Mouse (Mus musculus) induced T-regulatory cell, adult 2 months (primary cell): ENCODE measurements around the gene 4933411K16Rik.

Source experiments
- DNase-seq: peaks from one replicate; pipeline ENCODE4 v3.0.0-alpha.2; 2012; ENCODE audit warnings: low read depth

4933411K16Rik gene

GRCm38 (mm10) chr19:42051948-42052347, at the start of gene 4933411K16Rik:
4933411K16Rik (plus strand) TSS chr19:42052248.
- DNase-seq = no peak

GRCm38 (mm10) chr19:42004258-42004657, 47.8 kb upstream of the 4933411K16Rik start:
- no peak for DNase-seq

- DNase-seq = no peak
These were observed 46.4 kb upstream of the 4933411K16Rik start for GRCm38 (mm10) chr19:42005616-42006015.

- DNase-seq = no peak
These were observed 45.5 kb upstream of the 4933411K16Rik start for GRCm38 (mm10) chr19:42006568-42006967.

- no peak for DNase-seq
These were observed 43.5 kb upstream of the 4933411K16Rik start for GRCm38 (mm10) chr19:42008586-42008985.

GRCm38 (mm10) chr19:42009067-42009466, 43.0 kb upstream of the 4933411K16Rik start:
- no peak for DNase-seq

GRCm38 (mm10) chr19:42010436-42010835, 41.6 kb upstream of the 4933411K16Rik start:
- DNase-seq = no peak

GRCm38 (mm10) chr19:42011123-42011522, 40.9 kb upstream of the 4933411K16Rik start:
- DNase-seq = no peak

- no peak for DNase-seq
These were observed 37.7 kb upstream of the 4933411K16Rik start for GRCm38 (mm10) chr19:42014231-42014825.

GRCm38 (mm10) chr19:42015001-42015400, 37.0 kb upstream of the 4933411K16Rik start:
- DNase-seq = no peak

GRCm38 (mm10) chr19:42016251-42016650, 35.8 kb upstream of the 4933411K16Rik start:
- no peak for DNase-seq

GRCm38 (mm10) chr19:42016840-42017239, 35.2 kb upstream of the 4933411K16Rik start:
- no peak for DNase-seq

- no peak for DNase-seq
These were observed 34.4 kb upstream of the 4933411K16Rik start for GRCm38 (mm10) chr19:42017399-42018247.

- peak; percentile 38 for DNase-seq
These were observed 33.0 kb upstream of the 4933411K16Rik start for GRCm38 (mm10) chr19:42019011-42019522.

GRCm38 (mm10) chr19:42021681-42022541, 30.1 kb upstream of the 4933411K16Rik start:
- DNase-seq = no peak

- DNase-seq = no peak
These were observed 29.6 kb upstream of the 4933411K16Rik start for GRCm38 (mm10) chr19:42022542-42022848.

GRCm38 (mm10) chr19:42026158-42026557, 25.9 kb upstream of the 4933411K16Rik start:
- peak; percentile 82 for DNase-seq

- DNase-seq = no peak
These were observed 20.9 kb upstream of the 4933411K16Rik start for GRCm38 (mm10) chr19:42031112-42031511.

- DNase-seq = no peak
These were observed 18.4 kb upstream of the 4933411K16Rik start for GRCm38 (mm10) chr19:42033611-42034010.

- DNase-seq = no peak
These were observed 17.8 kb upstream of the 4933411K16Rik start for GRCm38 (mm10) chr19:42034146-42034775.

- DNase-seq = no peak
These were observed 17.1 kb upstream of the 4933411K16Rik start for GRCm38 (mm10) chr19:42034881-42035455.
